ENCODE assay signal across 8 mouse cellular contexts in the genomic region with DNA sequence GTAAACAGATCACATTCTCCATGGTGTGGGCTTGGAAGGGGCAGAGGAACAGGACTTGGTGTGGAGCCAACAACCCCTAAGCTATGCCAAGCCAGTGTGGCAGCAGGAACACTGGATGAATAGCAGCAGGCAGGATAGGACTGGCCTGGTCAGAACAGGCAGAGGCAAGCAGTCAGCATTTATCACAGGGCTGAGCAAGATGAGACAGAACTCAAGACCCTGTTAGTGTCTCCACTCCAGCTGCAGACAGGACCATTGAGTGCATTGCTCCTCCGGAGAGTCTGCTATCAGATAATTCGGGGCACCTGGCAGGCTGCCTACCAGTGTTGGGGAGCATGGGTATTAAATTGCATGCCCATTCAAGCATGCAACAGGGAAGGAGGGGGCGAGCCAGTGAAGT. TPM values are rescaled to one million over a fixed set of nuclear protein-coding genes. Genes with fewer than 3 reads are reported as not detected.
DNase-seq lines count a peak whose midpoint lies in the region; ATAC-seq and TF ChIP-seq lines count a peak whose summit lies in the region.

No protein-coding gene starts in this region.

- no peaks in the 10 kb centered on the region for H3K36me3 ChIP-seq in hindbrain, embryonic 13.5 days
- H3K36me3 ChIP-seq in hindbrain, embryonic 10.5 days = no peaks in the 10 kb centered on the region
- peaks cover 0 to 6% of the 10 kb centered on the region in 2 experiments; a peak in 2 of 4 replicates for H3K36me3 ChIP-seq in MEL (ENCODE audit: control insufficient read depth in 1 of 2, insufficient read depth in 2 of 2, low read length in 2 of 2)

- H3K79me2 ChIP-seq in MEL (ENCODE audit: control insufficient read depth, insufficient read depth, low read length, poor library complexity) = no peaks in the 10 kb centered on the region

- ATAC-seq in hindbrain, embryonic 13.5 days (ENCODE audit: low FRiP score) = peak; percentile 69; the same call in 1 of the 2 replicates
- ATAC-seq in common myeloid progenitor, adult 5-6 weeks (replicated peaks; ENCODE audit: low read depth, poor library complexity, severe bottlenecking) = 0 out of 2 replicates have a peak, but pooled peaks have one; percentile 25
- no peak for ATAC-seq in erythroblast, adult 5-6 weeks (replicated peaks; ENCODE audit: low FRiP score, poor library complexity, severe bottlenecking)

- no peak for TF ChIP-seq RAD21 in MEL (IDR thresholded peaks at IDR 0.05; ENCODE audit: low read depth, low read length)

- TF ChIP-seq CTCF in MEL (IDR thresholded peaks at IDR 0.05 in 2 of 3, conservative IDR thresholded peaks at IDR 0.05 in 1 of 3; ENCODE audit: control insufficient read depth in 1 of 3, insufficient read depth in 1 of 3, low read depth in 2 of 3, low read length in 3 of 3, poor library complexity in 1 of 3, severe bottlenecking in 1 of 3) = no peak

- no peak overlapping the region for H3K4me2 ChIP-seq in hindbrain, embryonic 13.5 days

- TF ChIP-seq POLR2A in MEL (IDR thresholded peaks at IDR 0.05; ENCODE audit: control insufficient read depth in 1 of 2, insufficient read depth in 1 of 2, low read depth in 1 of 2, low read length in 2 of 2, poor library complexity in 1 of 2) = no peak

- no peaks in the 10 kb centered on the region for H3K27me3 ChIP-seq in hindbrain, embryonic 13.5 days
- H3K27me3 ChIP-seq in hindbrain, embryonic 10.5 days (ENCODE audit: insufficient read depth, poor library complexity, severe bottlenecking) = no peaks in the 10 kb centered on the region
- H3K27me3 ChIP-seq in MEL (ENCODE audit: control insufficient read depth in 1 of 2, insufficient read depth in 2 of 2, low read length in 2 of 2) = no peaks in the 10 kb centered on the region

- TF ChIP-seq EP300 in MEL (IDR thresholded peaks at IDR 0.05; ENCODE audit: low read depth in 1 of 2, low read length in 2 of 2) = peak in 1 of 2 experiments; percentile 27; a peak in 2 of 4 replicates

- no peaks in the 10 kb centered on the region; the same call in 1 of the 2 replicates for H3K9me3 ChIP-seq in hindbrain, embryonic 13.5 days
- peaks cover 7% of the 10 kb centered on the region; the same call in 1 of the 2 replicates for H3K9me3 ChIP-seq in hindbrain, embryonic 10.5 days
- no peaks in the 10 kb centered on the region for H3K9me3 ChIP-seq in MEL (replicated peaks; ENCODE audit: insufficient read depth, low read length)

- H3K4me1 ChIP-seq in hindbrain, embryonic 13.5 days (replicated peaks) = no peaks in the 10 kb centered on the region
- H3K4me1 ChIP-seq in hindbrain, embryonic 10.5 days (replicated peaks) = no peaks in the 10 kb centered on the region
- H3K4me1 ChIP-seq in MEL (ENCODE audit: control insufficient read depth in 1 of 2, insufficient read depth in 2 of 2, low read length in 2 of 2) = peaks cover 0 to 11% of the 10 kb centered on the region in 2 experiments; a peak in 2 of 4 replicates

- 78% methylated on average over 3 of the region's 3 CpGs for WGBS in hindbrain, embryonic 13.5 days
- 89% methylated on average over 3 of the region's 3 CpGs for WGBS in hindbrain, embryonic 10.5 days

- H3K27ac ChIP-seq in hindbrain, embryonic 13.5 days = no peak overlapping the region
- H3K27ac ChIP-seq in hindbrain, embryonic 10.5 days = no peak overlapping the region
- H3K27ac ChIP-seq in MEL (ENCODE audit: control insufficient read depth, low read depth, low read length) = no peak overlapping the region

- no peak for DNase-seq in hindbrain, embryonic 10.5 days (ENCODE audit: low spot score)
- DNase-seq in MEL (ENCODE audit: low read depth, low spot score) = peak; percentile 71
- DNase-seq in kidney, postnatal 36 days = peak; percentile 23 to 48
- no peak for DNase-seq in left cerebral cortex, adult 9 months (ENCODE audit: low spot score in 2 of 2)
- DNase-seq in spleen, adult 18-20 months = no peak

- H3K4me3 ChIP-seq in hindbrain, embryonic 13.5 days = no peak overlapping the region
- no peak overlapping the region for H3K4me3 ChIP-seq in hindbrain, embryonic 10.5 days
- no peak overlapping the region for H3K4me3 ChIP-seq in MEL (ENCODE audit: control insufficient read depth in 1 of 2, insufficient read depth in 1 of 2, low read depth in 2 of 2, low read length in 2 of 2)

- no peak overlapping the region for H3K9ac ChIP-seq in hindbrain, embryonic 13.5 days
- H3K9ac ChIP-seq in MEL (ENCODE audit: control insufficient read depth, low read depth, low read length, poor library complexity, severe bottlenecking) = no peak overlapping the region

TF ChIP-seq in MEL, 35 proteins besides CTCF, POLR2A, EP300 and RAD21:
- TF ChIP-seq GATA1 (IDR thresholded peaks at IDR 0.05; ENCODE audit: low read depth, low read length) (peak; percentile 71), ZMIZ1 (IDR thresholded peaks at IDR 0.05; ENCODE audit: low read depth, low read length) (no peak)

RNA-seq across cellular contexts. Expression of gene Dtnb, which starts 34.6 kb away (rescaled TPM):
- 40.6 and 40.9 TPM in 2 replicates for polyA plus RNA-seq in hindbrain, embryonic 13.5 days (2015; fragmentation: Nextera tagmentation; extraction: Ambion mirVana)
- polyA plus RNA-seq in hindbrain, embryonic 10.5 days (2016; fragmentation: Nextera tagmentation; extraction: Ambion mirVana) = 36.0 and 36.7 TPM in 2 replicates
- 18.6 and 20.6 TPM in 2 replicates for total RNA-seq in MEL (2012; rRNA removed)
- polyA plus RNA-seq in MEL (2012; ENCODE audit: insufficient read depth in 1 of 2, insufficient read length in 2 of 2, low read depth in 1 of 2, low replicate concordance in 2 of 2, missing spikeins in 1 of 2) = 10 to 100 TPM in 1 of 2 experiments, not detected in 1; 24.9 TPM
- total RNA-seq in common myeloid progenitor, adult 5-6 weeks (2017) = 33.6 and 39.0 TPM in 2 replicates
- total RNA-seq in erythroblast, adult 5-6 weeks (2015; ENCODE audit: low replicate concordance) = 7.5 and 14.8 TPM in 2 replicates
- total RNA-seq in erythroblast, adult 5-6 weeks (2017; ENCODE audit: low replicate concordance) = 8.3 and 19.0 TPM in 2 replicates

Comparison
In these comparisons a context has a peak if more than half of its experiments do, and no peak if none do; other contexts are left out.
1. DNase-seq: peak in MEL (single experiment) and kidney, postnatal 36 days (2 of 2); none in hindbrain, embryonic 10.5 days (single experiment), left cerebral cortex, adult 9 months (0 of 2) and spleen, adult 18-20 months (0 of 2).